Mouse (Mus musculus): ENCODE data around the gene Cd72.

DNA sequence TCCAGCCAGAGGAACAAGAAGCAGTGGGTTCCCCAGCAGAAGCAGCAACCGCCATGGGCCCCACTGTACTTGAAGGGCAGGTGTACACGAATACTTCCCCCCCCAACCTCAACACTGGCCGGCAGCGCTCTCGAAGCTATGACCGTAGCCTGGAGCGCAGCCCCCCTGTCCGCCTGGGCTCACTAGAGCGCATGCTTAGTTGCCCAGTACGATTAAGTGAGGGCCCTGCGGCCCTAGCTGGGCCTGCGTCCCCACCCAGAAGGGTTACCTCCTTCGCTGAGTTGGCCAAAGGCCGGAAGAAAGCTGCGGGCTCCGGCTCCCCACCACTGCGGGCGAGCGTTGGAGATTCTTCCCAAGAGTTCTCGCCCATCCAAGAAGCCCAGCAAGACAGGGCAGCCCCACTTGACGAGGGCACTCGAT lies 38.3 kb downstream of the Cd72 start:
- TF ChIP-seq CTCF (IDR thresholded peaks at IDR 0.05; ENCODE audit: control insufficient read depth, insufficient read depth, insufficient read length) (no peak), MYOG (IDR thresholded peaks at IDR 0.05; ENCODE audit: control insufficient read depth, extremely low read depth, insufficient read length) (no peak), CEBPB (IDR thresholded peaks at IDR 0.05; ENCODE audit: low read depth) (no peak)
